ENCODE assay signal across 14 mouse cellular contexts in genomic region chr9:67300769-67301168, GRCm38 (mm10).
"Had no signal": no experiment of that assay in that cellular context is flagged by ENCODE, and none has a peak within 500 bp of the region (broad histone marks: within the 10 kb centered on the region; RNA-seq: fewer than 3 reads in every experiment).

No protein-coding gene starts in this region.

- H3K4me2 ChIP-seq: intestine, embryonic 15.5 days; kidney, embryonic 15.5 days; liver, embryonic 11.5 days; liver, embryonic 15.5 days; midbrain, embryonic 15.5 days had no signal

- H3K4me1 ChIP-seq: intestine, embryonic 15.5 days; kidney, embryonic 15.5 days; limb, embryonic 10.5 days; liver, embryonic 15.5 days; midbrain, embryonic 15.5 days had no signal

- H3K27ac ChIP-seq: intestine, embryonic 15.5 days; kidney, embryonic 15.5 days; limb, embryonic 10.5 days; liver, embryonic 15.5 days; midbrain, embryonic 15.5 days had no signal

- H3K4me3 ChIP-seq: intestine, embryonic 15.5 days; kidney, embryonic 15.5 days; limb, embryonic 10.5 days; liver, embryonic 15.5 days; midbrain, embryonic 15.5 days had no signal

- DNase-seq: kidney, adult 18-20 months; kidney, postnatal 14 days; lung, adult 2 months; lung, postnatal 36 days; right cerebral cortex, postnatal 25 days; thymus, adult 2 months; thymus, postnatal 25 days had no signal

- H3K9me3 ChIP-seq: intestine, embryonic 15.5 days; kidney, embryonic 15.5 days; limb, embryonic 10.5 days; liver, embryonic 15.5 days; midbrain, embryonic 15.5 days had no signal

- H3K9ac ChIP-seq: intestine, embryonic 15.5 days; kidney, embryonic 15.5 days; liver, embryonic 15.5 days; midbrain, embryonic 15.5 days had no signal

- ATAC-seq: intestine, embryonic 15.5 days; lung, postnatal 0 days had no signal

- H3K27me3 ChIP-seq: intestine, embryonic 15.5 days; kidney, embryonic 15.5 days; liver, embryonic 15.5 days; midbrain, embryonic 15.5 days had no signal

- H3K36me3 ChIP-seq: intestine, embryonic 15.5 days; kidney, embryonic 15.5 days; liver, embryonic 15.5 days; midbrain, embryonic 15.5 days had no signal
